Mouse (Mus musculus): ENCODE data around the gene Fgd3. TPM values are rescaled to one million over a fixed set of nuclear protein-coding genes. Genes with fewer than 3 reads are reported as not detected.
A peak's percentile ranks its signal among the peaks of the same experiment; 100 is the strongest.

The Fgd3 gene
- total RNA-seq, 2 experiments from 2014 or later, result 0.93 to 1.3 TPM

- no peak for DNase-seq
- intact Hi-C loops (cut with DNase I; ENCODE audit: low total_unique reads), result no loop called here
These were observed 22.0 kb upstream of the Fgd3 start for GRCm38 (mm10) chr13:49341831-49342722.

DNA sequence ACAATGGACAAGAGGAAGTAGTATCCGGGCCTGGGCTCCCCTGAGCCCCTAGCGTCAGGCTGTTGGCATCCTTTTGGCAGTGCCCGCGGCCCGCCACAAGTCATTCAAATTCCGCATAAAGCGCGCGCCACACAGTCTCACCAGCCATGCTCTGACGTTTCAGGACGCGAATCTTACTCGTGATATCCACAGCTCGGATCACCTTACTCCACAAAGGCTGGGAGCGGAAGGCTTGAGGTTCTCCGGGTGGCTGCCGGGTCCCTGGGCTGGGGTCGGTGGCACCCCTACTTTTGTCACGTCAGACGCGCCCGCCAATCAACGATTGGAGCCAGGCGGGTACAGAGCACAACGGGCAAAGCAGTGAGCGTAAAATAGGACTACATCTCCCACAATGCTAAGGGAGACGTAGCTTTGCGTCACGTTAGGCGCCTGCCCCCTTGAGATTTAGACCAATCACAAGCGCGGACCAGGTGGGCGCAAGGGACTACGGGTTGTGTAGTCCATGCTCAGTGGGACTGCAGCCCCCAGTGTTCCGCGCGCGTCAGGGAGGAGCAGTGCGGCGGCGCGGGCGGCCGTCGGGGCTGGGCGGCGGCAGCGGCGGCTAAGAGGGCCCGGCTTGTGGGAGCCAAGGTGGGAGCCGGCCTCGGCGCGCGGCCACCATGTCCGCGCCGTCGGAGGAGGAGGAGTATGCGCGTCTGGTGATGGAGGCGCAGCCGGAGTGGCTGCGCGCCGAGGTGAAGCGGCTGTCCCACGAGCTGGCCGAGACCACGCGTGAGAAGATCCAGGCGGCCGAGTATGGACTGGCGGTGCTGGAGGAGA, 21.1 kb upstream of the Fgd3 start, which contains the start of gene Bicd2:
TSS of gene Bicd2 (plus strand) at position 574 of the 819 bp plus-strand sequence.
- intact Hi-C loops (cut with DNase I; ENCODE audit: low total_unique reads), result no loop called here
- DNase-seq, result peak; percentile 97

DNA sequence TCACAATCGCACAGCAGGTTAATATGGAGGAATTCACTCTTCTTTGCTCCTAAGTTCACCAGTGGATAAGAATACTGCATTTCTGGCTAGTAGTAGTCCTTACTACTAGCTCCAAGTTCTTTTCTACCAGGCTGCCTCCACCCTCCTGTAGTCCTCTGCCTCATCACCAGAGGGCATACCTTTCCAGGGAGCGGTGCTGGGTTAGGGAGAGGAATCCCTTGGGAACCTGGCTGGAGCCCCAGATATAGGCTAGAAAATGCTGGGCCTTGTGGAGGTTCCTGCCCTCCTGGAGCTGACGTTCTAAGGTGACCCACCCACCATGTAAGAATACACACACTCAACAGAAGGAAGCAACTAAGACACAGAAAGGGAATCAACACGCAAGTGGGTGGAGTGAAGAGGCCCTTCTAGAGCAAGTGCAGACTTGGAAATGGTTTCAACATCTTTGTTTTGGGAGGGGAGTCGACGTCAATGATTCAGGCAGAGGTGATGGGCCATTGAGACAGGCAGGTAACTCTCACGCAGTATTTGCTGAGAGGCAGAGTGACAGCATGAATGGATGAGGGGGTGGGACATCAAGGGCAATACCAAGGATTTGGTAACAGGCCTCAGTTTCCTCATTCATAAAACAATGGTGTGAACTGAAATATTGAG, 18.9 kb upstream of the Fgd3 start:
- DNase-seq, result peak; percentile 38
- intact Hi-C loops (cut with DNase I; ENCODE audit: low total_unique reads), result loop anchor here (5.0 kb wide), 1 partner anchor 38 kb away; no protein-coding TSS in a partner anchor

DNA sequence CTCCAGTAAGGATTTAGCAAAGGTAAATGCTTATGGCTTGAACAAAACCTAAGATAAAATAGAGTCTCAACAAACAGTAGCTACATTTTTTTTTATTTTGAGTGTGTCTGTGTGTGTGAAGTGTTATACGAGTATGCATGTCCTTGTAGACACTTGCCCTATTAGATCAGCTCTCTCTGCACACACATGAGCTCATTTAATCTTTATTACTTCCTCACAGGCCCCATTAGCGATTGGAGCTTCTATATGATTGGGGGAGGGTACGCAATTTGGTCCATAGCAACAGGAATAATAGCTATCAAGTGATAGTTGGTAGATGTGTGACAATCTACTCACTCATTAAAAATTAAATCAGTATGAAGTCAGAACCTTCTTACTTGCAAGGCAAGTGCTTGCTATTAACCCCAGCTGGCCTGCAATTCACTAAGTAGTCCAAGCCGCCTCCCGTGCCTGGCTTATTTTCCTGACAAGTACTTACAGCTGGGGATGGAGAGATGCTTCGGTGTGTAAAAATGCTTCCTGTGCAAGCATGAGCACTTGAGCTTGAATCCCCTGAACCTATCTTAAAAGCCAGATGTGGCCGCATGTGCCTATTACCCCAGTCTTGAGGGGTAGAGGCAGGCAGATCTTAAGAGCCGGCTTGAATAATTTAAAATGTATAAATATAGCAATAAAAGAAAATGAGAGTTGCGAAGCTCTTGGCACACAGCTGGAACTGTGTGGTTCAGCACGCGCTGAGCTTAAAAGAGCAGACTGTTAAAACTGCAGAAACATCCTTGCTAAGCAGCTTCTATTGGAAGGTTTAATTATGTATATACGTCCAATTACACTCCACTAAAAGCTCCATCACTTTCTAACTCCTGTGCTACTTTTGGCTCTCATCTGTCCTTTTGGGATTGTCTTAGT, 15.2 kb upstream of the Fgd3 start:
- intact Hi-C loops (cut with DNase I; ENCODE audit: low total_unique reads), result loop anchor here (5.0 kb wide), 1 partner anchor 42 kb away; no protein-coding TSS in a partner anchor
- no peak for DNase-seq

GRCm38 (mm10) chr13:49333250-49333649, 13.1 kb upstream of the Fgd3 start:
- intact Hi-C loops (cut with DNase I; ENCODE audit: low total_unique reads), result no loop called here
- DNase-seq, result no peak

DNA sequence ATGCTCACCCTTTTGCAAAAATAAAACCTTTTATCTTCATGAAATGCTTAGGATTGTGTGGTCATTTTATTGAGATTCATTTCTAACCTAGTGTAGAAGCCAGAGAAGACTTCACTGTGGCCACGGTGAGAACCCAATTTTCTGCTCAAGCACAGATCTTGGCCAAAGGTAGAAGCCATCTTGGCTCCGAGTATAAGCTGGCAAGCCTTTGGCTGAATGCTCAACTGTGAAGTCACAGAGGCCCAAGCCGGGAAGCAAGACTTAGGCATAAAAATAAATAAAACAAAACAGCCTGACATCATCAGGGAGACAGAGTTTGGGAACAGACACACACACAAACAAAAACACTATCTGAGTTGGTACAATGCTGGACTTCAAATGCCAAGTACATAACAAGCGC, 8.0 kb upstream of the Fgd3 start:
- intact Hi-C loops (cut with DNase I; ENCODE audit: low total_unique reads), result no loop called here
- no peak for DNase-seq

DNA sequence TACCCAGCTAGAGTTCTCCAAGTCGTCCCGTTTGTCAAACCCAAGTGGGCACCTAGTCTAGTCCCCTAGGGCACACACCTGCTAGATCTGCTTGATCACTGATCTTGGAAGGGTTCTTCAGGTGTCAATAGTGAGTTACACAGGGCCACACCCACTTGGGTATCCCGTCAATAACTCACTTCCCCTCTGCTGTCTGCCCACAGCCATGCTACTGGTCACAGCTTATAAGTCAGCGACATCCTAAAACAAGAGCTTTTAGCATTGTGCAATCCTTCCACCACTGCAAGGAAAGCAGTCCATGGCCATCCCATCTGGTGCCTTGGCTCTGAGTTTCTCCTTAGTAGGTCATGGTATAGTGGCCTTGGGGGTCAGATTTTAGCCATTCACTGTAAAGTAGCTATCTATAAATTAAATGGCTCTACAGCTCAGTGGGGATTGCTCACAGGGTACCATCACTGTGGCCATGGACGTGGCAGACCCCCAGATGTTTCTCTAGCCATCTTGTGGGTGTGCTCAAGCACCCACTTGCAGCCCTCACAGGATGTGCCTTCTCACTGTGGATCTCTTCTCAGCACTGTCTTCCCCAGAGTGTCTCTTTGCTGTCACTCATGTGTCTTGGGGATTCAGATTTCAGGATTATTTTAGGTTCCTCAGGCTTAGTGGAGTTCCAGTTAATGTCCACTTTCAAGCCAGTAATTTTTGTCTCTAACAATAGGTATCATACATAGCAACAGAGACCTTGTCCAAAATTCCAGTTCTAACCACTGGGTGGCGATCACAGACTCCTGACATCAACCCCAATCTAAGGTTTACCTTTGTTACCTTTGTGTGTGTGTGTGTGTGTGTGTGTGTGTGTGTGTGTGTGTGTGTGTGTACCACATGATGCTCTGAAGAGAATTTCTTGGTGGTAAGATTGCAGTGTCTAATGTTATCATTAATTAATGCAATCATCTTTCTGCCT, 6.4 kb upstream of the Fgd3 start:
- no peak for DNase-seq
- intact Hi-C loops (cut with DNase I; ENCODE audit: low total_unique reads), result no loop called here

- intact Hi-C loops (cut with DNase I; ENCODE audit: low total_unique reads), result no loop called here
- peak; percentile 80 for DNase-seq
These were observed 4.8 kb upstream of the Fgd3 start for GRCm38 (mm10) chr13:49324871-49325270.

- DNase-seq, result no peak
- intact Hi-C loops (cut with DNase I; ENCODE audit: low total_unique reads), result no loop called here
These were observed 2.6 kb upstream of the Fgd3 start for GRCm38 (mm10) chr13:49322739-49323138.

GRCm38 (mm10) chr13:49322169-49322568, 2.1 kb upstream of the Fgd3 start:
- DNase-seq, result no peak
- intact Hi-C loops (cut with DNase I; ENCODE audit: low total_unique reads), result no loop called here

GRCm38 (mm10) chr13:49321452-49321851, 1.3 kb upstream of the Fgd3 start:
- no peak for DNase-seq
- intact Hi-C loops (cut with DNase I; ENCODE audit: low total_unique reads), result no loop called here

DNA sequence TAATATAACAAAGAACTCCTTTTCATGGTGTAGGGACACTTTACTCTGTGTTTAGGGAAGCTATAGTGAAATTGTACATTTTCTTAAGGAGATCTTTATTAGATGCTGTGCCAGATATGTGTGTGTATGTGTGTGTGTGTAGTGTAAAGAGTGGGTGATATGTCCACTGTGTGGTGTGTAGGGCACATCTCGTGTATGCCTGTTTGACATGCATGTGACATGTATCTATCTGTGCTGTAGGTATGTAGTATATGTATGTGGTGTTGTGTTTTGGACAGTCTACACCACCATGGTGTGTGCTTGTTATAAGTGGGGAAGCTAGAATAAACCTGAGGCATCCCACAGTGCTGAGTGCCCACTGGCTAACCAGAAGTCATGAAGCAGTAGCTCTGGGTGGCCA, 403 bp upstream of the Fgd3 start:
- DNase-seq, result no peak
- intact Hi-C loops (cut with DNase I; ENCODE audit: low total_unique reads), result no loop called here

- DNase-seq, result no peak
- intact Hi-C loops (cut with DNase I; ENCODE audit: low total_unique reads), result no loop called here
These were observed 2.2 kb downstream of the Fgd3 start for GRCm38 (mm10) chr13:49317914-49318313.

- intact Hi-C loops (cut with DNase I; ENCODE audit: low total_unique reads), result no loop called here
- no peak for DNase-seq
These were observed 2.6 kb downstream of the Fgd3 start for GRCm38 (mm10) chr13:49317508-49317907.

GRCm38 (mm10) chr13:49316386-49317162, 3.5 kb downstream of the Fgd3 start:
- intact Hi-C loops (cut with DNase I; ENCODE audit: low total_unique reads), result no loop called here

DNA sequence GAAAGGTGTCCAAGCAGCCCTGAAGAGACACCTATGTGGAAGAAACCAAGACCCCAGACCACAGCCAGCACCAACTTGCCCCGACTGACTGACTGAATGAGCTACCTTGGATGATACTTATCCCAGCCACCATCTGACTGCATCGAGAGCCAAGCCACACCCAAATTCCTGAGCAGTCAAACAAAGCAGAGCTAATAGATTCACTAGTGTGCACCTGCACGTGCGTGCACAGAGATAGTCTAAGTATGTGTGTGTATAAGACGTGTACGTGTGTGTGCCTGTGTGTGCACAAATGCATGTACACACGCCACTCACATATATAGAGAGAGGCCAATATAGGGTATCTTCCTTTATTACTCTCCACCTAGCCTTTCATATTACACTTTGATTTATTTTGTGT, 8.5 kb downstream of the Fgd3 start:
- DNase-seq, result no peak
- intact Hi-C loops (cut with DNase I; ENCODE audit: low total_unique reads), result no loop called here

More at GRCm38 (mm10) chr13:49316386-49317162, 3.5 kb downstream of the Fgd3 start:
- DNase-seq, result no peak

DNA sequence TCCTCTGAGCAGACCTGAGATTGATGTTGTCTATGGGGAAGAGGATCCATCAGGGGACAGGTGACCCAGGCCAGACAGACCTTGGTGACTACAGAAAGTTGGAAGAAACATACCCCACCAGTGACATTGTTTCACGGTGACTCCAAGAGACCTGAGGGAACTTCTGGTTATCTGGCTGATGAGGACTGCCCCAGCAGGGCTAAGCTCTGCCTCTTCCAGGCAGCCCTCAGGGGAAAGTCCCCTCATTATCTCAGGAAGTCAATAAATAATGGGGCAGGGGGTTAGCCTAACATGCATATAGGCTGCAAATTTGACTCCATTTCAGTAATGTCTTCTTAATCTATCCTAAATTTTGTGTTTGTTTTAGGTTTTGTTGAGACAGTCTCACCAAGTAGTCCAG, 10.6 kb downstream of the Fgd3 start:
- intact Hi-C loops (cut with DNase I; ENCODE audit: low total_unique reads), result no loop called here
- DNase-seq, result no peak

Measured in gastrocnemius, postnatal 14 days (tissue).